Mouse (Mus musculus) erythroblast, adult 5-6 weeks (primary cell): ENCODE results near the gene Olfr798. TPM values are rescaled to one million over a fixed set of nuclear protein-coding genes. Genes with fewer than 3 reads are reported as not detected.

Experiments used
- ATAC-seq: replicated peaks from 2 replicates; pipeline ENCODE4 v1.8.0; 2016; ENCODE audit warnings: moderate number of reproducible peaks, mild to moderate bottlenecking, moderate TSS enrichment, inconsistent platforms; ENCODE audit not compliant: poor library complexity, low FRiP score, severe bottlenecking
- total RNA-seq, 2 experiments: library from RNA; stranded (forward) in 1 of 2; stranded (reverse) in 1 of 2; fragments of 150-400 nt in 1 of 2; fragments of 200-764, 138-1000 nt in 1 of 2; gene quantifications; 2 replicates each; pipeline versions ENCODE4 v1.2.3 to v1.2.4; 2015 to 2017; ENCODE audit warnings: low replicate concordance in 2 of 2

The Olfr798 gene
- total RNA-seq (2015; ENCODE audit: low replicate concordance) (not detected in 2 replicates), total RNA-seq (2017; ENCODE audit: low replicate concordance) (not detected in 2 replicates)

DNA sequence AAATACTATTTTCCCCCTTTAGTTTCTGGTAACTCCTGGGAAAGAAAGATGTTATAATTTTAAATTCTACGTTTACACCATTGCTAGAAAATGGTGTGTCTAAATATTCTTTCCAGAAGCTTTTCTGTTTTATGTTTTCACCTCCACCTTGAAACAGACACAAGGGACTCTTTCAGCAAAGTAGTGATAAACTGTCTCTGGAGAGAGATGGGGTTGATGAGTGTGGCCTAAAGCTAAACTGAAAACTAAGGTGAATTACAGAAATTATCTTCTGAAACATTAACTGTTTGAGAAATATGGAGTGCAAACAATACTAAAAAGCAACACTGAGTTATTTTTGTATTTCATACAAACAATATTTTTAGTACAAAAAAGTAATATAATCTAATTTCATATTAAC, at the start of gene Olfr798:
TSS of gene Olfr798 (minus strand) at position 101 of the 400 bp plus-strand sequence.
- ATAC-seq, result no peak

GRCm38 (mm10) chr10:129673765-129674164, 46.0 kb upstream of the Olfr798 start, which contains the start of gene Olfr801:
Olfr801 (minus strand) TSS chr10:129673865.
- ATAC-seq, result no peak

DNA sequence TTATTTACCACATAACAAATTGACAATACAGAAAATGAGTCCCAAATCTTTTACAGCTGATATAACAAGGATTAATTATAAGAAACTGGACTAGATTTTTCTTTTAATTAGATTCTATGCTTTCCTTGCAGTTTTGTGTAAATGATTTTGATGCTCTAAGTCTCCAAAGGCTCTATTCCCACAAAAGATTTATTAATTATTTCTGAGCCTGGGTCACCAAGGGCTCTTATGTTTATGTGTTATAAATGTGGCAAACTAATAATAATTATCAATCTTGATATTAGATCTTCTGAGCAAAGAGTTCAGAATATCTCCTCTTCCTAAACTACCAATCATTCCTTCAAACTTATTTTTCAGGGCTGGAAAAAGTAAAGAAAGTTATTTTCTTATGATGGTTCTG, 29.7 kb upstream of the Olfr798 start, which contains the start of gene Olfr800:
TSS of gene Olfr800 (plus strand) at position 301 of the 400 bp plus-strand sequence.
- ATAC-seq, result no peak

DNA sequence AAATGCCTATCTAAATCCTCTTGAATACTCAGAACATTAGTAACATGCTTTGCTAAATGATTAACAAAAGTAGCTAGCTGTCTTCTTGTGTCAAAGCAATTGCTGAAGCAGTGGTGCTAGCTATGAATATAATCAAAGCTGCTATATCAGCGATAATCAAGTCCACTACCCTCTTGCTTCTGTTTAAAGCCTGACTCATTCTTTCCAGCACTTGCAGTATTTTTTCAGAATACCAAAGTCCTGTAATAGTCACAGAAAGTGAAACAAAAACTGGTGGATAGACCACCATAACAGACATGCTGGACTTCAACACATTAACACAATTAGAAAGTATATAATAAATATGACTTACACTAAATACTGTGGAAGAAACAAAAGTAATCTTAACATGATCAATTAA, 24.0 kb upstream of the Olfr798 start:
- ATAC-seq, result no peak

DNA sequence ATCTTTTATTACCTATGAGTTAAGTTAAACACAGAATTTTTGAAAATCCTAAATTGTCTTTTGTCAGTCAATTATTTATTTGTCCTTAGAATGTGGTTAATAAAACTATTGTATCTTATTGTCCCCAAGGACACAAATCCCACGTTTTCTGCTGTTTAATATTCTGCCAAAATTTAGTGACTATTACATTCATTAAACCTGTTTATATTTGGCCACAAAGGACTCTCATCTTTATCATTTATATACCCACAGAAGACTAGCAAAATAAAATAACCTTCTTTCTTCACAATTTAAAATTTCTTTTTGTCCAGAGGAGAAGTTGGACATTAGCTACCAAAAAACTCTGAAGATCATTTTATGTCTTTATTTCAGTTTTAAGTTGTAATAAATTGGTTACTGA, 9.4 kb upstream of the Olfr798 start, which contains the start of gene Olfr799:
TSS of gene Olfr799 (plus strand) at position 301 of the 400 bp plus-strand sequence.
- ATAC-seq, result no peak

DNA sequence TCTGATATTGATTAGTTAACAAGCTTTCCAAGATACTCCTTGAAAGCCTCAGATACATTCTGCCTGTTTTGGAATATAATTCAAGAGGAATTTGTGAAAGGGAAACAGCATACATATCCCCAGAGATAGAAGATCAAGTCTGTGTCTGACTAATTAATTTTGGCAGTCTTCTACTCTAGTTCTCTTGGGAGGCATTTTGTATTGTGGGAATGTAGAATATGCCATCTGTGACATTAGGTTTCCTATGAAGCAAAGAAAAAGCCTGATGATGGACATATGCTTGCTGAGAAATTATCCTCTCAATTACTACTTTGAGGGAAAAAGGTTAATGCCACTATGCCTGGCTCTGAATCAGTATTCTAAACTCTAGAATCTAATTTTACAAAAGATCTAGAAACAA, 4.5 kb downstream of the Olfr798 start:
- ATAC-seq, result no peak

GRCm38 (mm10) chr10:129621724-129622123, 6.0 kb downstream of the Olfr798 start:
- ATAC-seq, result no peak

- no peak for ATAC-seq
These were observed 15.3 kb downstream of the Olfr798 start, which contains the start of gene Olfr796 for GRCm38 (mm10) chr10:129612470-129612869. Olfr796 (minus strand) TSS chr10:129612570.

GRCm38 (mm10) chr10:129577066-129577465, 50.7 kb downstream of the Olfr798 start:
- ATAC-seq, result no peak

Other genes with a start within 250 kb of the Olfr798 start
- gene Olfr784, start 243.9 kb downstream of the Olfr798 start, total RNA-seq (2015; ENCODE audit: low replicate concordance), result 0.19 and 0.21 TPM in 2 replicates
- 0.14 TPM in 1 of 2 replicates, not detected in the other for gene Olfr784, start 243.9 kb downstream of the Olfr798 start, total RNA-seq (2017; ENCODE audit: low replicate concordance)
- not detected in 2 replicates for gene Olfr785, start 222.5 kb downstream of the Olfr798 start, total RNA-seq (2015; ENCODE audit: low replicate concordance)
- gene Olfr785, start 222.5 kb downstream of the Olfr798 start, total RNA-seq (2017; ENCODE audit: low replicate concordance), result not detected in 2 replicates
- not detected in 2 replicates for gene Olfr786, start 200.6 kb downstream of the Olfr798 start, total RNA-seq (2015; ENCODE audit: low replicate concordance)
- not detected in 2 replicates for gene Olfr786, start 200.6 kb downstream of the Olfr798 start, total RNA-seq (2017; ENCODE audit: low replicate concordance)
- 0.77 TPM in 1 of 2 replicates, not detected in the other for gene Olfr787, start 166.1 kb downstream of the Olfr798 start, total RNA-seq (2015; ENCODE audit: low replicate concordance)
- gene Olfr787, start 166.1 kb downstream of the Olfr798 start, total RNA-seq (2017; ENCODE audit: low replicate concordance), result not detected in 2 replicates
- not detected in 2 replicates for gene Olfr788, start 156.9 kb downstream of the Olfr798 start, total RNA-seq (2015; ENCODE audit: low replicate concordance)
- gene Olfr788, start 156.9 kb downstream of the Olfr798 start, total RNA-seq (2017; ENCODE audit: low replicate concordance), result not detected in 2 replicates
- gene Olfr789, start 143.2 kb downstream of the Olfr798 start, total RNA-seq (2015; ENCODE audit: low replicate concordance), result not detected in 2 replicates
- not detected in 2 replicates for gene Olfr789, start 143.2 kb downstream of the Olfr798 start, total RNA-seq (2017; ENCODE audit: low replicate concordance)
- not detected in 2 replicates for gene Olfr790, start 129.4 kb downstream of the Olfr798 start, total RNA-seq (2015; ENCODE audit: low replicate concordance)
- gene Olfr790, start 129.4 kb downstream of the Olfr798 start, total RNA-seq (2017; ENCODE audit: low replicate concordance), result not detected in 2 replicates
- gene Olfr791, start 106.1 kb downstream of the Olfr798 start, total RNA-seq (2015; ENCODE audit: low replicate concordance), result not detected in 2 replicates
- gene Olfr791, start 106.1 kb downstream of the Olfr798 start, total RNA-seq (2017; ENCODE audit: low replicate concordance), result not detected in 2 replicates
- gene Olfr792, start 88.8 kb downstream of the Olfr798 start, total RNA-seq (2015; ENCODE audit: low replicate concordance), result not detected in 2 replicates
- not detected in 2 replicates for gene Olfr792, start 88.8 kb downstream of the Olfr798 start, total RNA-seq (2017; ENCODE audit: low replicate concordance)
- gene Olfr794, start 60.3 kb downstream of the Olfr798 start, total RNA-seq (2015; ENCODE audit: low replicate concordance), result not detected in 2 replicates
- gene Olfr794, start 60.3 kb downstream of the Olfr798 start, total RNA-seq (2017; ENCODE audit: low replicate concordance), result not detected in 2 replicates
- gene Olfr796, start 15.4 kb downstream of the Olfr798 start, total RNA-seq (2015; ENCODE audit: low replicate concordance), result not detected in 2 replicates
- not detected in 2 replicates for gene Olfr796, start 15.4 kb downstream of the Olfr798 start, total RNA-seq (2017; ENCODE audit: low replicate concordance)
- not detected in 2 replicates for gene Olfr799, start 9.6 kb upstream of the Olfr798 start, total RNA-seq (2015; ENCODE audit: low replicate concordance)
- not detected in 2 replicates for gene Olfr799, start 9.6 kb upstream of the Olfr798 start, total RNA-seq (2017; ENCODE audit: low replicate concordance)
- gene Olfr800, start 29.8 kb upstream of the Olfr798 start, total RNA-seq (2015; ENCODE audit: low replicate concordance), result not detected in 2 replicates
- gene Olfr800, start 29.8 kb upstream of the Olfr798 start, total RNA-seq (2017; ENCODE audit: low replicate concordance), result not detected in 2 replicates
- gene Olfr801, start 45.9 kb upstream of the Olfr798 start, total RNA-seq (2015; ENCODE audit: low replicate concordance), result not detected in 2 replicates
- gene Olfr801, start 45.9 kb upstream of the Olfr798 start, total RNA-seq (2017; ENCODE audit: low replicate concordance), result not detected in 2 replicates
- gene Olfr802, start 60.2 kb upstream of the Olfr798 start, total RNA-seq (2015; ENCODE audit: low replicate concordance), result not detected in 2 replicates
- 0.14 TPM in 1 of 2 replicates, not detected in the other for gene Olfr802, start 60.2 kb upstream of the Olfr798 start, total RNA-seq (2017; ENCODE audit: low replicate concordance)
- gene Olfr803, start 66.4 kb upstream of the Olfr798 start, total RNA-seq (2015; ENCODE audit: low replicate concordance), result not detected in 2 replicates
- not detected in 2 replicates for gene Olfr803, start 66.4 kb upstream of the Olfr798 start, total RNA-seq (2017; ENCODE audit: low replicate concordance)
- gene Olfr804, start 75.3 kb upstream of the Olfr798 start, total RNA-seq (2015; ENCODE audit: low replicate concordance), result not detected in 2 replicates
- 0.28 TPM in 1 of 2 replicates, not detected in the other for gene Olfr804, start 75.3 kb upstream of the Olfr798 start, total RNA-seq (2017; ENCODE audit: low replicate concordance)
- gene Olfr805, start 101.4 kb upstream of the Olfr798 start, total RNA-seq (2015; ENCODE audit: low replicate concordance), result not detected in 2 replicates
- not detected in 2 replicates for gene Olfr805, start 101.4 kb upstream of the Olfr798 start, total RNA-seq (2017; ENCODE audit: low replicate concordance)
- not detected in 2 replicates for gene Olfr806, start 114.0 kb upstream of the Olfr798 start, total RNA-seq (2015; ENCODE audit: low replicate concordance)
- gene Olfr806, start 114.0 kb upstream of the Olfr798 start, total RNA-seq (2017; ENCODE audit: low replicate concordance), result 0.56 TPM in 1 of 2 replicates, not detected in the other
- gene Olfr807, start 129.9 kb upstream of the Olfr798 start, total RNA-seq (2015; ENCODE audit: low replicate concordance), result not detected in 2 replicates
- not detected in 2 replicates for gene Olfr807, start 129.9 kb upstream of the Olfr798 start, total RNA-seq (2017; ENCODE audit: low replicate concordance)
- gene Olfr808, start 137.5 kb upstream of the Olfr798 start, total RNA-seq (2015; ENCODE audit: low replicate concordance), result not detected in 2 replicates
- gene Olfr808, start 137.5 kb upstream of the Olfr798 start, total RNA-seq (2017; ENCODE audit: low replicate concordance), result not detected in 2 replicates
- not detected in 2 replicates for gene Olfr809, start 146.7 kb upstream of the Olfr798 start, total RNA-seq (2015; ENCODE audit: low replicate concordance)
- 0.43 TPM in 1 of 2 replicates, not detected in the other for gene Olfr809, start 146.7 kb upstream of the Olfr798 start, total RNA-seq (2017; ENCODE audit: low replicate concordance)
- not detected in 2 replicates for gene Olfr810, start 167.0 kb upstream of the Olfr798 start, total RNA-seq (2015; ENCODE audit: low replicate concordance)
- not detected in 2 replicates for gene Olfr810, start 167.0 kb upstream of the Olfr798 start, total RNA-seq (2017; ENCODE audit: low replicate concordance)
- not detected in 2 replicates for gene Olfr811, start 176.5 kb upstream of the Olfr798 start, total RNA-seq (2015; ENCODE audit: low replicate concordance)
- not detected in 2 replicates for gene Olfr811, start 176.5 kb upstream of the Olfr798 start, total RNA-seq (2017; ENCODE audit: low replicate concordance)
- not detected in 2 replicates for gene Olfr812, start 218.2 kb upstream of the Olfr798 start, total RNA-seq (2015; ENCODE audit: low replicate concordance)
- gene Olfr812, start 218.2 kb upstream of the Olfr798 start, total RNA-seq (2017; ENCODE audit: low replicate concordance), result not detected in 2 replicates
- not detected in 2 replicates for gene Olfr813, start 227.4 kb upstream of the Olfr798 start, total RNA-seq (2015; ENCODE audit: low replicate concordance)
- not detected in 2 replicates for gene Olfr813, start 227.4 kb upstream of the Olfr798 start, total RNA-seq (2017; ENCODE audit: low replicate concordance)